Mouse (Mus musculus) myocyte (in vitro differentiated cells): ENCODE measurements around the gene Zfp654. TPM values are rescaled to one million over a fixed set of nuclear protein-coding genes. Genes with fewer than 3 reads are reported as not detected.

ENCODE experiments used
- H3K27me3 ChIP-seq: one replicate; pipeline ENCODE4 v1.6.1; 2011; ENCODE audit not compliant: control insufficient read depth, insufficient read depth, insufficient read length
- H3K36me3 ChIP-seq: one replicate; pipeline ENCODE4 v1.6.1; 2011; ENCODE audit not compliant: control insufficient read depth, insufficient read depth
- H3K4me2 ChIP-seq: one replicate; pipeline ENCODE4 v1.6.1; 2011; ENCODE audit warnings: low read depth, control low read depth
- H3K4me3 ChIP-seq: one replicate; pipeline ENCODE4 v1.5.1; 2011; ENCODE audit warnings: mild to moderate bottlenecking, control low read depth, moderate library complexity
- H3K79me2 ChIP-seq: one replicate; pipeline ENCODE4 v1.6.1; 2011; ENCODE audit not compliant: control insufficient read depth, insufficient read depth
- H3ac ChIP-seq: one replicate; pipeline ENCODE4 v1.6.1; 2011; ENCODE audit not compliant: control insufficient read depth, insufficient read length
- CEBPB ChIP-seq: IDR thresholded peaks from 2 replicates; pipeline ENCODE4 v1.6.1; 2011; ENCODE audit warnings: mild to moderate bottlenecking, moderate library complexity; ENCODE audit not compliant: poor library complexity, insufficient read depth, severe bottlenecking
- E2F4 ChIP-seq: IDR thresholded peaks from one replicate; pipeline ENCODE4 v1.6.1; 2011; ENCODE audit warnings: mild to moderate bottlenecking, control low read depth, moderate library complexity; ENCODE audit not compliant: insufficient read depth
- MAX ChIP-seq: IDR thresholded peaks from one replicate; pipeline ENCODE4 v1.6.1; 2011; ENCODE audit warnings: low read depth, mild to moderate bottlenecking, control low read depth
- MYOD1 ChIP-seq, 3 experiments: IDR thresholded peaks; one replicate each; pipeline ENCODE4 v1.6.1; 2011; ENCODE audit warnings: control low read depth in 2 of 3, low read depth in 2 of 3, mild to moderate bottlenecking in 2 of 3, moderate library complexity in 1 of 3; ENCODE audit not compliant: insufficient read length in 2 of 3, control insufficient read depth in 1 of 3
- MYOG ChIP-seq, 3 experiments: IDR thresholded peaks; one replicate each; pipeline ENCODE4 v1.6.1; 2011; ENCODE audit warnings: control low read depth in 2 of 3, low read depth in 2 of 3, mild to moderate bottlenecking in 2 of 3; ENCODE audit not compliant: insufficient read length in 2 of 3, control insufficient read depth in 1 of 3, insufficient read depth in 1 of 3
- POLR2A ChIP-seq: IDR thresholded peaks from one replicate; pipeline ENCODE4 v1.6.1; 2011; ENCODE audit warnings: low read depth, mild to moderate bottlenecking, control low read depth, moderate library complexity; ENCODE audit not compliant: insufficient read length
- POLR2AphosphoS2 ChIP-seq: IDR thresholded peaks from one replicate; pipeline ENCODE4 v1.6.1; 2011; ENCODE audit warnings: low read depth, control low read depth; ENCODE audit not compliant: insufficient read length
- REST ChIP-seq: IDR thresholded peaks from one replicate; pipeline ENCODE4 v1.6.1; 2011; ENCODE audit warnings: mild to moderate bottlenecking, control low read depth, moderate library complexity; ENCODE audit not compliant: insufficient read depth, insufficient read length
- SRF ChIP-seq: IDR thresholded peaks from one replicate; pipeline ENCODE4 v1.6.1; 2011; ENCODE audit warnings: low read depth; ENCODE audit not compliant: control insufficient read depth, insufficient read length
- TCF12 ChIP-seq: IDR thresholded peaks from one replicate; pipeline ENCODE4 v1.6.1; 2011; ENCODE audit warnings: mild to moderate bottlenecking, control low read depth; ENCODE audit not compliant: poor library complexity, insufficient read depth, severe bottlenecking
- TCF3 ChIP-seq: IDR thresholded peaks from one replicate; pipeline ENCODE4 v1.6.1; 2011; ENCODE audit warnings: low read depth, control low read depth; ENCODE audit not compliant: insufficient read length
- USF1 ChIP-seq: IDR thresholded peaks from one replicate; pipeline ENCODE4 v1.6.1; 2011; ENCODE audit warnings: low read depth, mild to moderate bottlenecking, control low read depth, moderate library complexity
- polyA plus RNA-seq: library from polyadenylated mRNA; unstranded; fragments of >200 nt; fragmentation: generic; extraction: Trizol; gene quantifications from one replicate; pipeline ENCODE4 v1.2.1, GENCODE M21; 2012; ENCODE audit warnings: missing spikeins

Zfp654 gene
- polyA plus RNA-seq, 1 experiment, result 1.3 TPM

DNA sequence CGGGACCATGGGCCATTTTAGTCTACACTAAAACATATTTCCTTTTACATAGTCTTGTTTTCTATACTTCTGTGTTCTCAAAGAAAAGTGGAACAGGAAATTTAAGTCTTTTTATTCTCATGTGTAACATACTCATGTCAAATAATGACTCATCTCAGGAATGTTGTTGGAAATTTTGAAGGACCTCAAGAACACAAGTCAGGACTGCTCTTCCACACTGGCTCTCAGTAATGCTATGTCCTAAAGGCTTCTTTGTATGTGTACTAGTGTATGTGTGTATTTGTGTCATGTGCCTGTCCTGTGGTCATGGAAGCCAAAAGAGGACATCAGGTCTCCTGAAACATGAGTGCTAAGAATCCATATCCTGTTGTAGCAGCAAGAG lies 92.2 kb downstream of the Zfp654 start:
- TF ChIP-seq POLR2A (no peak), USF1 (no peak), TCF3 (no peak), TCF12 (no peak), CEBPB (no peak), MYOD1 (IDR thresholded peaks at IDR 0.05; ENCODE audit: control insufficient read depth in 1 of 3, insufficient read length in 2 of 3, low read depth in 2 of 3) (no peak), MAX (no peak), REST (no peak), E2F4 (no peak), SRF (no peak), POLR2AphosphoS2 (no peak), MYOG (IDR thresholded peaks at IDR 0.05; ENCODE audit: control insufficient read depth in 1 of 3, insufficient read depth in 1 of 3, insufficient read length in 2 of 3, low read depth in 2 of 3) (no peak)
- H3K36me3 ChIP-seq, result peaks cover 14% of the 10 kb centered on the region
- H3K79me2 ChIP-seq, result no peaks in the 10 kb centered on the region
- H3K4me3 ChIP-seq, result no peak overlapping the region
- H3K4me2 ChIP-seq, result peak overlapping the region; percentile 46
- no peak overlapping the region for H3ac ChIP-seq
- no peaks in the 10 kb centered on the region for H3K27me3 ChIP-seq

DNA sequence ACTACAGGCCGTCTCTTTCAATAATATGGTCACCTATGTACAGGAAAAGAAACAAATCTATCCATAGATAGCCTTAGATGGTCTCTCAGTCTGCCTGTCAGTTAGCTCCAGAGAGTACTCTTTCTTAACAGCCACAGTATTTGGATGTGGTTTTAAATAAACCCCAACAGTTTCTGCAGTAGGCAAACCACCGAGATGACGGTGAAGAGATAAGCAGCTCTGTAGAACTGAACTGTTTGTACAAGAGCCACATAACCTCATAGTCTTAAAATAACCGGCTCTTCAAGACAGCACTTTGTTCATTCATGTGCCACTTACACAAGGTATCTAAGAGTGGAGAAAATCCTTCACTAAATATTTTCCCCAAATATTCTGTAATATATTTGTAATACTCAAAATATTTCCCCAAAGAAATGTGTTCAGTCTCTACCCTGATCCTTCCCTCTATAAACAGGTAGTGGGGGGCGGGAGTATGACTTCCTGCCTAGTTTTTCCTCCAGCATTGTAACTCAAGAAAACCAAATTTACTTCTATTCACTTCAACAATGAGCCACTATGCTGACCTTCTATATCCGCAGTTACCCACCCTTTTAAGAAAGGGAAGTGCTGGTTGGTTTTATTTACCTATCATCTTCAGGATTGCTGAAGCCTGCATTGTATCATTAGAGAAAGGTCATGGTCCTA lies 92.7 kb downstream of the Zfp654 start:
- H3K79me2 ChIP-seq, result no peaks in the 10 kb centered on the region
- no peak overlapping the region for H3K4me3 ChIP-seq
- no peaks in the 10 kb centered on the region for H3K27me3 ChIP-seq
- peak overlapping the region; percentile 46 for H3K4me2 ChIP-seq
- TF ChIP-seq REST (no peak), TCF12 (no peak), POLR2AphosphoS2 (no peak), USF1 (peak; percentile 48)
- H3K36me3 ChIP-seq, result peaks cover 9% of the 10 kb centered on the region
- H3ac ChIP-seq, result no peak overlapping the region

DNA sequence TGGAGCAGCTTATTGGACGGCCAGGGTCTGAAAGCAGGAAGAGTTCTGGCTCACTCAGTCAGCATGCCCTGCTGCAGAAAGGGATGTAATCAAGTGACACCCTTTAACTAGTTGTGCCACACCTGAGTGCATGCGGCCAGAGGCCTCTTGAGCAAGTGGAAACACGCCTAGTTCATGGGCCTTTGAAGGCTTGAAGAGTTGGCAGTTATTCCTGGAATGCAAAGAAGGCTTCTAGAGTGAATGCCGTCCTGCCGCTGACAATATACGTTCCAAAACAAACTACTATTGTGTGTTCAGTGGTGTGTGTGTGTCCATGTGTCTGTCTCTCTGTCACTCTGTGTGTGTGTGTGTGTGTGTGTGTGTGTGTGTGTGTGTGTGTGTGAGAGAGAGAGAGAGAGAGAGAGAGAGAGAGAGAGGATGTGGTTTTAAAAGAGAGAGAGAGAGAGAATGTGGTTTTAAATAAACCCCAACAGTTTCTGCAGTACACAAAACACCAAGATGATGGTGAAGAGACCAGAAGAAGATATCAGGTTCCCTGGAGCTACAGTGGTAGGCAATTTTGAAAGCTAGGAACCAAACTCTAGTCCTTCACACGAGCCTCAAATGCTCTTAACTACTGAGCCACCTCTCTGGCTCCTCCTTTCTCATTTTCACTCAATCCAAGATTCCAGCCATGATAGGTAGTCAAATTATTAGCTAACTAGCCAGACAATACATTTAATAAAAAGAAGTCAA lies 93.6 kb downstream of the Zfp654 start:
- no peak overlapping the region for H3K4me3 ChIP-seq
- H3ac ChIP-seq, result no peak overlapping the region
- no peaks in the 10 kb centered on the region for H3K79me2 ChIP-seq
- no peaks in the 10 kb centered on the region for H3K27me3 ChIP-seq
- TF ChIP-seq SRF (no peak), POLR2AphosphoS2 (no peak)
- peaks cover under 1% of the 10 kb centered on the region for H3K36me3 ChIP-seq
- H3K4me2 ChIP-seq, result peak overlapping the region; percentile 46

DNA sequence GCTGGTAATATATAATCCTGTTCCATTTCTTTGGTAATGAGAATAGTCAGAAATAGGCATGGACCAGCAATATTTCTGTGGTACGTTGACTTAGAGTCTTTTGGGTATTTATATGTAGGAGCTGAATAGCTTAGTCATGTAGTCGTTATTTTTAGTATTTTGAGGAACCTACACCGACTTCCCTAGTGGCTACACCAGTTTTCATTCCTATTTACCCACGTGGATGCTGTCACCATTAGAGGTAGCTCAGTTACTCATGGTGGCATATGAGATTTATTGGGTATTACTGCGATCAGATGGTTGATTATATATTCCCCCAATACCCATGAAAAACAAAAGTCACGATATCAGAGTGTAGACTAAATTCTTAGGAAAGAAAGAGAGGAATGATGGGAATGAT lies 95.1 kb downstream of the Zfp654 start:
- H3K4me2 ChIP-seq, result no peak overlapping the region
- H3K79me2 ChIP-seq, result no peaks in the 10 kb centered on the region
- TF ChIP-seq E2F4 (no peak), TCF12 (no peak), MYOD1 (IDR thresholded peaks at IDR 0.05; ENCODE audit: control insufficient read depth in 1 of 3, insufficient read length in 2 of 3, low read depth in 2 of 3) (no peak), POLR2A (no peak), REST (no peak), POLR2AphosphoS2 (no peak), MYOG (IDR thresholded peaks at IDR 0.05; ENCODE audit: control insufficient read depth in 1 of 3, insufficient read depth in 1 of 3, insufficient read length in 2 of 3, low read depth in 2 of 3) (no peak), USF1 (no peak), SRF (no peak), TCF3 (no peak), MAX (no peak), CEBPB (no peak)
- H3K4me3 ChIP-seq, result no peak overlapping the region
- no peaks in the 10 kb centered on the region for H3K36me3 ChIP-seq
- no peak overlapping the region for H3ac ChIP-seq
- no peaks in the 10 kb centered on the region for H3K27me3 ChIP-seq

DNA sequence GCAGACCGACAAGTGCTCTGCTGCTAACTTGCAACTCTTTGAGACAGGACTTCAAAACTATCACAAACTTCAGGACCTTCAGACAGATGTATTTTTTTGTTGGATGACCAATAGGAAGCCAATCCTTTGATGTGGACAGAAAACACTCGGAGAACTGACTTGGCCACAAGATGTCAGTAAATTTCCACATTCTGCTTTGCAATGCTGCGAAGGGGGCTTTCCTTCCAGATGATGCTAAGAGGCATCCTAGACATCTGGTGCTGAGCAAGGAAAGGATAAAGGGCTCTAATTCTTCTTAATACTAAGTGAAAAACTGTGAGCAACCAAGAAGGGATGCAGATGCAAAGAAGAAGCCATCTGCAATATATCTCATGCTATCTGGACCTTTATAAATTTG lies 96.7 kb downstream of the Zfp654 start:
- TF ChIP-seq E2F4 (no peak), REST (no peak), MAX (no peak)
- Histone ChIP-seq H3K79me2 (no peaks in the 10 kb centered on the region), H3K36me3 (no peaks in the 10 kb centered on the region), H3K27me3 (no peaks in the 10 kb centered on the region), H3ac (no peak overlapping the region), H3K4me2 (no peak overlapping the region), H3K4me3 (no peak overlapping the region)
